Mouse (Mus musculus) urinary bladder, adult 18-20 months (tissue): ENCODE measurements around the gene Rab11fip3.

Source experiments
- DNase-seq, 2 experiments: peaks; one replicate each; pipeline ENCODE4 v3.0.0; 2022; ENCODE audit warnings: low spot score in 2 of 2, mixed read lengths in 2 of 2

The Rab11fip3 gene

DNA sequence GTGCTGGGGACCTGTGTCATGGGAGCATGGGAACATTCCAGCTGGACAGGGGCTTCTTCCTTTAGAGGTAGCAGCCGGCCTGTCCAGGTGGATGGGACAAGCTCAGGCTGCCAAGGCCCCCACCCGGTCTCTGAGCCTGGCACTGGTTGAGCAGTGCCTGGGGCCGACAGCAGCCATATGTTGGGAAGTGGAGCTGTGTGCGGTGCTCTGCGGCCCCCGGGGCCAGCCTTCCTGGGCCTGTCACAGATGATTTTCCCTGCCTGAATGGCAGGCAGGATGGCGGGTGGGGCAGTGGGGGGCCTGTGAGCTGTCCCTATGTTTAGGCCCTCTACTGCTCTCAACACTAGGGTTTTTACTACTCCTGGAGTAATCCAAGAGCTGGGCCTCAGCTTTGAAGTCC lies 113.2 kb downstream of the Rab11fip3 start:
- DNase-seq, result no peak

DNA sequence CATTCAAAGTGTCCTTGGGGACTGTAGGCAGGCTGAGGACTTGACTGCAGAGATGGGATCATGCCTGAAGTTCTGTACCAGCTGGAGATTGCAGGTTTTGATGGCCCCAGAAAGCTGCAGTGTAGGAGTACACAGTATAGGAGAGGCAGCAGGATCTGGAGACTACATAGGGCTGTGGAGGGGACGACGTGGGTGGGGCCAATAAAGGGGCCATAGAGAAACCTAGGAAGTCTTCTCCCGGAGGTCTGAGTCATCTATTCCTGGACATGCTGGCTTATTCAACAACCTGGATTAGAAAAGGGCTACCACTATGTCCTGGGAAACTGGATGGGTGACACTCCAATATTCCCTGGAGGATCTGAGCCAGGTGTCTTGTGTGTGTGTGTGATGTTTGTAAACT lies 113.6 kb downstream of the Rab11fip3 start:
- no peak for DNase-seq

GRCm38 (mm10) chr17:25954671-25955070 lies 114.7 kb downstream of the Rab11fip3 start:
- DNase-seq, result no peak

- no peak for DNase-seq
Measured at GRCm38 (mm10) chr17:25953161-25953560, 116.2 kb downstream of the Rab11fip3 start.

GRCm38 (mm10) chr17:25951803-25952623 lies 117.3 kb downstream of the Rab11fip3 start, which contains the start of gene A930017K11Rik:
Gene A930017K11Rik (minus strand): TSS chr17:25952565.
- no peak for DNase-seq

DNA sequence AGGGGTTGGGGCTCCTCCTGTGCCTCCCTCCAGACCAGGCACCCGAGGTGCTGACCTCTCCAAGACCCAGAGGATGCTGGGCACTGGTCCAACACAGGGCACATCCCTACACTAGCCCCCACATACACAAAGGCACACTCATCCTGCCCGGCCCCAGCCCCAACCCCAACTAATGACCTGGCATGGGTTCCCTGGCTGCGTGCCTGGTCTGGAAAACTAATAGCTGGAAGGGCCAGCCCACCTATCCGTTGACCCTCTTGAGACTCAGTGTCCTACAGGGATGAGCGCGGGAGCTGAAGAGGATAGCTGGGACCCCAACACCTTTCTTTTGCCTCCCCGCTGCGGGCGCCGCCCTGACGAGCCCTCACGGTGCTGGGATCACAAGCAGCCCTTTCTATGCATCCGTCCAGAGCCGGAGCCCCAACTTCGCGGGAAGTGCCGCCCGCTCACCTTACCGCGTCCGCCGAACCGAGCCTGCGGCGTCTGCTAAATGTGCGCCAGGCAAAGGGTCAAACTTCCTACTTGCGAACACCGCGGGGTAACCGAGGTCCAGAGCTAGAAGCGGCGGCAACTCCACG lies 118.0 kb downstream of the Rab11fip3 start:
- peak in 1 of 2 experiments; percentile 26 for DNase-seq

DNA sequence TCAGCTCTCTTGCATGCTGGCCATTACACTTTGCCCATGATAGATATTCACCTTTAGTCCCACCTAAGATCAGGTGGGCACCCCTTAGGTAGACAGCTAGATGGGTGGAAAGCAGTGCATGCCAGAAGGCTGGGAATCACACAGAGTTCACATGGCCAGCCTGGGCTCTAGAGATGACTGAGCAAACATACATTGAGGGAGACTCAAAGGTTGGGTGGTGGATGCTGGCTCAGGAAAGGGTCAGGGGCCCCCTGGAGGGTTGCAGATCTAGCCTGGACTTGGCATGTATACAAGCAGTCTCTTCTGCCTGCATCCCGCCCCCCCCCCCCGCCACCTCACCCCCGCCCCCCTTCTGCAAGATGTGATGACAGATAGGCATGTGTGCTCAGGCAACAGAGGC lies 118.6 kb downstream of the Rab11fip3 start:
- DNase-seq, result no peak

DNA sequence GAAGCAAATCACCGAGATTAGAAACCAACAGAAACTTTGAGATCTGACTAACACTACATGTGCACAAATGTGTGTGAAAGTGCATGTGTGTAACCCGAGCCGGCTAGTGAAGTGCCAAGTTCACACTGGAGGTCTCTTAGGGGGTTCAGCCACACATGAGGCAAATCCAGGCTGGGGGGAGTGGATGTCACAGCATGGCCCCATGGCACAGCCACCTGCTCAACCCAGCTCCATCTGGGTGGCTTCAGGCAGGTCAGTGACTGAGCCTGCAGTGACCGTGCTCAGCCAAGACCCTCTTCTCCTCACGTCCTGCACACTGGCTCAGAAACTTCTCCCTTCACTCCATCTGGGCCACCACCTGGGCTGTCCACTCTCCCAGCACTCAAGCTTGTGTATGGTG lies 119.4 kb downstream of the Rab11fip3 start:
- DNase-seq, result no peak

- DNase-seq, result no peak
Measured at GRCm38 (mm10) chr17:25948051-25948450, 121.3 kb downstream of the Rab11fip3 start.

DNA sequence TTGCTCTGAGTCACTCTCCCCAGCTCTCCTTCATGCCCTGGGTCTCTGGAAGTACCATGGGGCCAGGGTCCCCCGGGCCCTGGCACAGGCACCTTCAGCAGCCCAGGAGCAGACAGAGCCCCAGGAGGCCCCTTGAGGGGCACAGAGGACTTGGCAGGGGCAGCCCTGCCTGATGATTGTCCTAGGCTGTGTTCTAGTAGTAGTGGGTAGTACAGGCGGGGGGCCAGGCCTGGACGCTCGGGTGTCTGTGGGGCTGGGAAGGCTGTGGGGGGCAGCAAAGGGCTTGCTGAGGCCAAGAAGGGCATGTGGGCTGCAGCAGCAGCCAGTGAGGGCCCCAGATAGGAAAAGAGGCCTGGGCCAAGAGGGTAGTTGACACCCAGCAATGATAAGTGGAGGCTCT lies 121.8 kb downstream of the Rab11fip3 start:
- DNase-seq, result no peak

DNA sequence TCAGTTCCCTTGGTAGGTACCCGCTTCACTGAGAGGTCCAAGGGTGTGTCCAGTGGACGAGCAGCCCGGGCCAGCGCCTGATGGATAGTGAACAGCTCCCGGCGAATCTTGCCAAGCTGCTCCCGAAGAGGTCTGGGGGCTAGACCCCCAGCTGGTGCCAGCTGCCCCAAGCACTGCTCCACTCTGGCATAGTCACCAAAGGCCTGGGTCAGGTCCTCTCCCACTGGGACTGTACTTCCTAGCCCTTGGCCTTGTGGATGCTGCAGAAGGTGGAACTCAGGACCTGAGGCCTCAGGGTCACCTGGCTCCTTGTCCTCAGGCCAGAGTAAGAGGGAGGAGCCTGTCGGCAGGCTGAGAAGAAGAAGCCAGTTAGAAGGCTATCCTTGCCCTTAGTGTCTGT lies 122.5 kb downstream of the Rab11fip3 start:
- DNase-seq, result no peak

DNA sequence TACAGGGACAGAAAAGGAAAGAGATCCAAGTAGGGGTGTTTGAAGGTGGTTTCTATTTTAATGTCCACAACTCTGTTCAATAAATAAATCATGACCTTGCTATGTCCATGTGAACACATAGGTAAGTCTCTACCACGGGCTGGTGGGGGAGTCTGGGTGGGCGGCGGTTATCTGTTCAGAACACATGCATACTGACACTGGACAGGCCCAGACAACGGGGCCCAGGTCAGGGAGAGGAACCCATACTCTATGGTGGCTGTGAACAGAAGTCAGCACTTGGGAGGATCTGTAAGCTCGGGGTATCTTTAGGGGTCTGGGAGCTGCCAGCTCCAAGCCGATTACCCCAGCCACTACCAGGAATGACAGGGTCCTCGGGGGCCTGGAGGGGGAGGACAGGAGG lies 123.0 kb downstream of the Rab11fip3 start:
- no peak for DNase-seq

DNA sequence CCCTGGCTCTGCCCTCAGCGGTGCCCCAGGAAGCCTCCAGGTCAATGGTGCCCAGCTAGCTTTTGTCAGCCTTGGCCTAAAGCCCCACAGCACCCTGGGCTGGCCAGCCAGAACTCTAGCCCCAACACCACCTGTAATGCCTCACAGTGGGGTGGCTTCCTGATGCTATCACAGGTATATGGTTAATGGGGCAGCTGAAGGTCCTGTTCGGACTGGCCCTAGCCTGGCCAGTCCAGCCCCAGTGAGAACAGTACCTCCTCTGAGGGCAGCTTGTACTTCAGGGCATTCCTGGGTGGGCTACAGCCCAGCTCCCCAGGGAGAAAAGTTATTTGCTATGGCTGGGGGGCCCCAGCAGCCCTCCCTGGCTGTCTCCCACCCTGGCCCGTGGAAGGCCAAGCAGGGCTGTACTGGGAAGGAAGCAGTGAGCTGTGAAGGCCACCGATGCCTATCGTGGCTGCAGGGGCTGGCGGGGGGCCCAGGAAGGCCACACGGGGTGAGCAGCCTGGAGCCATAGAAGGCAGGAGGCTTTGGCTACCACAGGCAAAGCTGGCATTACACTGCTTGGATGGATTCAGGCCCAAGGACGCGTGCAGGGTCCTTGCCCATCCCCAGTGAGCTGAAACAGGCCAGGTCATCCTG lies 123.7 kb downstream of the Rab11fip3 start:
- no peak for DNase-seq

- no peak for DNase-seq
Measured at GRCm38 (mm10) chr17:25944366-25945163, 124.8 kb downstream of the Rab11fip3 start, which contains the start of the genes Pigq and Nhlrc4. Gene Pigq (minus strand): TSS chr17:25944936. Gene Nhlrc4 (minus strand): TSS chr17:25944961.

DNA sequence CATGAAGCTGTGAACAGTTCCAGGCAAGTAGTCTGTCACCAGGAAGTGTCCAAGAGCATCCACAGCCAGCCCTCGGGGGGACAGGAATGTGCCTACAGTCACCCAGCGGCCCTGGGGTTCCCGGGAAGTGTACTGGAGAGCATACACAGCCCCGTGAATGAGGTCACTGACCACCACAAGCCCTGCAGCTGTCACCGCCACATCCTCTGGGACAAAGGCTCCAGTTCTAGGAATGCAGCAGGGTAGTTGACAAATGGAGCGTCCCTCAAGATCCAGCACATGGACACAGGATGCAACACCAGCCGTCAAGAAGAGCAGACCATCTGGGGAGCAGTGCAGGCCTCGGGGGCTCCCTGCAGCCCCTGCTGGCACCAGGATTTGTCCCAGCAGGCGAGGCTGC lies 125.6 kb downstream of the Rab11fip3 start:
- DNase-seq, result no peak

DNA sequence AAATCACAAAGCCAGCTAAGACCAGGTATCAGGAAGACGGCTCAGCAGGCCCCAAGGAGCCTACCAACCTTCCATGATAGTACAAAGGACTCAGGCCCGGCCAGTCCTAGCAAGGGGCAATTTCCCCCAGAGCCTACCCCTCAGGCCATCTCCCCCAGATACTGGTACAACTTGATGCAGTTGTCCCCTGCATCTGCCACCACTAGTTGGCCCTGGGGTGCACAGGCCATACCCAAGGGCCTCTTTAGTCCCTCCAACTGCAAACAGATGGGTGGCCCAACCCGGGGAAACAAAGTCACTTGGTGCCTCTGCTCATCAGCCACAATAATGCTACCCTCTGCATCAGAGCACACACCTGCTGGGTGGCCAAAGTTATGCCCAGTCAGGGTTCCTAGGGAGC lies 126.1 kb downstream of the Rab11fip3 start:
- no peak for DNase-seq

- no peak for DNase-seq
Measured at GRCm38 (mm10) chr17:25942597-25943151, 126.7 kb downstream of the Rab11fip3 start.

- DNase-seq, result peak; percentile 55 to 78
Measured at GRCm38 (mm10) chr17:25941511-25942241, 127.7 kb downstream of the Rab11fip3 start.
